Mouse (Mus musculus) urinary bladder, postnatal 25 days (tissue): ENCODE measurements around the gene Bad.

Experiments
- DNase-seq: peaks from one replicate; pipeline ENCODE4 v3.0.0; 2022; ENCODE audit warnings: low spot score

Gene Bad

DNA sequence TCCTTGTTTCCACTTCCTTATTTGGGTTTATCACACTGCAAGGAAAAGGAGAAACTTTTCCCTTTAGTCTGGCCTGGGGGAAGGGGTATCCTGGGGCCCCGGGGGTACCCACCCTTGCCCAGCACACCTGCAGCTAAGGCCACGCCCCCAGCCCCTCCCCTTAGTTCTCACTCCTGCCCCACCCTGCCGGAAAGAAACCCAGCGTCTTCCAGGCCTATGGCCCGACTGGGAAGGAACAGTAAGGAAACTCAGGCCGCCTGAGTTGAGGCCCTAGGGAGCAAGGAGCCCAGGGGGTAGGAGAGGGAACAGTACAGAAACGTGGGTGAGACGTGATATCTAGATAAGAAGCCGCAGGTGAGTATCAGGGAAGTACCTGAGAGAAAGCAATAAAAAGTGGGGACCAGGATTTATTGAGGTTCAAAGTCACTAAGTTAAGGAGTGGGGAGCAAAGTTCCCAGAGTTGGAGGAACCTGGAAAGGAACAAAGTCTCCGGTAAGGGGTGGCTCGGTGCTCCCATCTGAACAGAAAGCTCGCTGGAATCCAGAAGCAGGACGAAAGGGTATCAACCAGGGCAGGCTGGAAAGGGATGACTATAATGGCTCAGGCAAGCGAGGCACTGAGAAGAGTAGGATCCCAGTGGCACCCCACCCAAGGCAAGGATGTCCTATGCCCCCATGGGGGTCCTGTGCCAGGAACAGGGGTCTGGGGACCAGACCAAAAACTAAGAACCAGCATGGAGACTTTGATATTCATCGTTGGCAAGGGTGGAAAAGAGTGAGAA is 27.0 kb downstream of the Bad start:
- peak; percentile 49 for DNase-seq

DNA sequence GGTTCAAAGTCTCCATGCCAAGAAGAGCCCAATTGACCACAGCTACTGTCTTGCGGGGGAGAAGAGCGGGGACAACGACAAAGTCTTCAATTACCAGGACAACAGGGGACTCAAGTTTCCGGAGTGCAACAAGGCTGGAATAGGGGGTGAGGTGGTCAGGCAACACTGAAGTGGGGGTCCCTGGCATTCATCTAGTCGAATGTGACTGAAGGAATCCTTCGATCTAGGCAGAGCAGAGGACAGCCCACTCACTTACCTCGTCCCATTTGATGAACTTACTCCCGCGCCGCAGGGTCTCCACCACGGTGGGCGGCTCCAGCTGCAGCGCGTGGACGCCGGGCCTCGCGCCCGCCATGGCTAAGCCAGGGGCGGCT is 27.6 kb downstream of the Bad start:
- no peak for DNase-seq

DNA sequence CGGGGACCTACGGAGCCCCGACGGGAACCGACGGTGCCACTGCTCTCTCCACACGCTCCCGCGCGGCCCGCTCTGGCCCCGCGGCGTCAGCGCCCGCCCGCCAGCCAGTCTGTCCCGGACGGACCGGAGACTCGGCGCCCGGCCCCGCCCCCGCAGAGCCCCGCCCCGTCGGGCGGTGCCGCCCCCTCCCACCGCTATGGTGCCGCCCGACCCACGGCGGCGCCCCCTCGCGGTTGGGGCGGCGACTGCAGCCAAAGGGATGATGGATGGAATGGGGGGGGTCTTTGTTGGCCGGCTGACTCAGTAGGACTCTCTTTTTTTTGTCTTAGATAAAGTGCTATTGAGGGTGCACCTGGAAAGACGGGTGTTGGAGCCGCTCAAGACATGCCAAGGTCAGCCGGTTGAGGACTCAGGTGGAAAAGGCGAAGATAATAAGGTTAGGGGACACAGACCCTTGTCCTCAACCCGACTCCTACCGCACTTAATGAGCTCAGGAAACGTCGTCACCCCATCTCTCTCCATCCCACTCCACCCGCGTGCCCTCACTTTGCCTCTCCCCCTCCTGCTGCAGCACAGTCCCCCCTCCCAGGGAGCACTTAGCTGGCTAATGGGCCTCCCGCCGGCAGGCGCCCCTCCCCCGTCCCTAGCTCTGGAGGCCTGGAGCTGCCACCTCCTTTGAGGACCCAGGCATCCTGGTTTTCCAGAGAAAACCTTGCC is 28.2 kb downstream of the Bad start:
- DNase-seq = peak; percentile 81

DNA sequence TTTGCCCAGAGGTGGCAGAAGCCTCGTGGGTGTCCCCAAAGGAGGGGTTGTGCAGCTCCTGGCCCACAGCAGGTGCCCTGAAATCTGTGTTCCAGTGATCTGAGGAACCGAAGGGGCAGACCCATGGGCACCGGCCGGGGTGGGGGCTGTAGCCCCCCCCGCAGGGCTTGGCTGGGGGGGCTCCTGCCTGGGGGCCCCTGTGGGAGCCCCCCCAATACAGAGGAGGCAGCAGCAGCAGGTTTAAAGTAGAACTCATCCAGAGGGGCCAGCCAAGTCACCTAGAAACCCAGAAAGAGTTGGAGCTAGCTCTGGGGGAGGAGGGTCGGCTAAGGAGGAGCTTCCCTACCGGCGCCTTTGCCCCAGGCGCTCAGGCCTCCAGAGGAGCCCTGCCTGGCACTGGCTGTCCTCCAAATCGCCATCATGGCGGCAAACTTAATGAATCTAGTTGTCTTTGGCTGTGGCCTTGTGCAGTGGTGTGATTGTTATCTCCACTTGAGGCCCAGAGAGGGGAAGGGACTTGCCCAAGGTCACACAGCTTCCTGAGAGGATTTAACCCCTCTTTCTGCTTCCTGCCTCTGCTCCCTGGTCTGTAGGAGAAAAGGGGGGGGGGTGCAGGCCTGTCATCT is 28.9 kb downstream of the Bad start:
- no peak for DNase-seq

DNA sequence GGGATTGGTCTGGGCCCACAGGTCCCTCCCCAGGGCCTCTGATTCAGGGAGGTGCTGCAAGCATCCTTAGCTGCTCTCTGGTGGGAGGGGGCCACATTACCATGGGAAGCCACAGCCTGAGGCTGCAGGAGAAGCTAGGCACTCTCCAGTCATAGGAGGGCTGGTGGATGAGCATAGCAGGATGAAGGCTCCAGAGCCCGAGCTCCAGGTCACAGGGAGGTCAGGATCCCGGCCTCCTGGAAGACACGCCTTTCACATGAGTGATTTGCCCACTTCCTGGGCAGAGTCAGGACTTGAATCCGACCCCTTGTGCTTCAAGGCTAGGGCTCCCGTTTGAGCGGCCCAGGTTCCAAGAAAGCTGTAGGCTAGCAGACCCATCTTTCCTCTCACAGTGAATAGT is 30.0 kb downstream of the Bad start:
- DNase-seq = no peak

DNA sequence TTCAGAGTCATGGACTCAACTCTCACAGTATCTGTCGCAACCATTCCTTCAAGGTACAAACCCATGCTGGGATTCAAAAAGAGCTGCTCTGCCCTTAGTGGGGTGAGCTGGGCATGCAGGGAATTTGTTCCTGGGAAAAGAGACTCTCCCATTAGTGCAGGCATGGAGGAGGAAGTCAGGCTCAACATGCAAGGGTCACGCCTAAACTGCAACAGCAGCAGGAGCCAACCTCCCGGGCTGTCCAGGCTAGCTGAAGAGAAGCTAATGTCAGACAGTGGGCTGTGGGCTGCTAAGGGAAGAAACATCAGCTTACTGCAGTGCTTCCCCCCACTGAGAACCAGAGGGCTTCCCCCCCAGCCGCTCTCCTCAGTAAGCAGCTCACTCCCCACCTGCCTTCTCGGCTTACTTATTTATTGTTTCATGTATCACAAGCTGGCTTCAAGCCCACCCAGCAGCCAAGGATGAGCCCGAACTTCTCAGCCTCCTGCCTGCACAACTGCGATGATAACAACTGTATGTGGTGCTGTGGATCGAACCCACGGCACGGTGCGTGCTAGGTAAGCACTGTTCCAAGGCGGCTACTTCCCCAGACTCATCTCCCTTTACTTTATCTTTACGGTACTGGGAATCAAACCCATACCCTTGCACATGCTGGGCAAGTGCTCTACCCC is 30.7 kb downstream of the Bad start:
- no peak for DNase-seq

DNA sequence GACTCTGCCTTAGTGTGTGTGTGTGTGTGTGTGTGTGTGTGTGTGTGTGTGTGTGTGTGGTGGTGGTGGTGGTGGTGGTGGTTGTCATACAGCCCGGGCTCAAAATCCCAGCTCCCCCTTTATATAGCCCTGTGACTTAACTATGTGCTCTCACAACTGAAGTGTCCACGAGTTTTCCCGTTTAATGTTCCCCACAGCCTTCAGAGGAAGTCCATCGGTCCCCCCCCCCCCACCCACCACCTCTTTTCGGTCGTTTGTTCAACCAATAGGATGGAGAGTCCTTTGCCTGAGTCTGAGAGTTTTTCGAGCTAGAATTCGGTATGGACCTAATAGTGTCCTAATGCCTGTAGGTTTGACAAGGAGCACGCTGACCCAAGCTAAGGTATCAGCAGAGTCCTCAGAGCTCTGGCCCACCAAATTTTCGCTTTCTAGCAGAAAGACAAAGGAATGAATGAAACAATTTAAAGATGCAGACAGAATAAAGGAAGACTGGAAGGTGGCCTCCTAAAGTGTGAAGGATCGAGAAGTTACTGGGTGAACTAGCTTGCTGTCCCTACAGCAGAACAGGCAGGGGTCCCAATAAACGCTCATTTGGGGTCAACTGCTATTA is 32.0 kb downstream of the Bad start:
- DNase-seq = no peak

DNA sequence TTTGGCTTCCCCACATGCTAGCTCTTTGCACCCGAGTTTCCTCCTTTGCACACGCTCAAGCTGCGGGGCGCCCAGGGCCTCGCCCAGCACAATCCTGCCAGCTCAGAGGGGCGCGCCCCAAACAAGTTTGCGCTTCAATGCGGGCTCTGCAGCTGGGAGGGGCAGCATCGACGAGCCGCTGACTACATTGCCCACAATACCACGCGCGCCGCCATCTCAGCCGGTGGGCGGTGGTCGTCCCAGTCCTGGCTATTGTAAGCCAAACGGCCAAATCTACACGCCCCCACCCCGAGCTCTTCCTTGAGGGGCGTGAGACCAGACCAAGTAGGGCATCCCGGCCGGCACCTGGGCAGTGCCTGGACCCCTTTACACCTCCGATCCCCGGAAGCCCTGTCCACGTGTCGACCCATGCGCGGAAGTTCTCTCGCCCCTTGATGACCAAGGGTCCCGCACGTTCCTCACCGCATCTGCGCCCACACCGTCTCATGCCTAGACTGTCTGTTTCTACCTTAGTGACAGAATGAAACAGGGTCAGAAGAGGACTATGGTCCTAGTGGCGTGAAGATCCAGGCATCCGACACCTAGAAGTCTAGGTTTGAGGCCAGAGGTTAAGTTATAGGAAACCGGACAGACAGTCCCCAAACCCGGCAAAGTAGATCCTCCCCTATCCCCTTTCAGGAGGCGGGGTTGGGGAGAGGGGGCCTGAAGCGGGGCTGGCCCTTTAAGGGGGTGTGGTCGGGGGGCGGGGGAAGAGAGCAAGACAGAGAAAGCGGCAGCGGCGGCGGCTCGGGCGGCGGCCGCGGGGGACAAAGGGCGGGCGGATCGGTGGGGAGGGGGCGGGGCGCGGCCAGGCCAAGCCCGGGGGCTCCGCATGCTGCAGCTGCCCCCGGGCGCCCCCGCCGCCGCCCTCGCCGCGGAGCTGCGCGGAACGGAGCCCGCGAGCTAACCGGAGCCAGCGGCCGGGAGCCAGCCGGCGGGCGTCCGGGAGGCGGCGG is 32.8 kb downstream of the Bad start, which contains the start of gene Ppp1r14b:
Gene Ppp1r14b, plus strand, starts transcription at position 758 of the 995 bp plus-strand sequence.
- DNase-seq = peak; percentile 79

DNA sequence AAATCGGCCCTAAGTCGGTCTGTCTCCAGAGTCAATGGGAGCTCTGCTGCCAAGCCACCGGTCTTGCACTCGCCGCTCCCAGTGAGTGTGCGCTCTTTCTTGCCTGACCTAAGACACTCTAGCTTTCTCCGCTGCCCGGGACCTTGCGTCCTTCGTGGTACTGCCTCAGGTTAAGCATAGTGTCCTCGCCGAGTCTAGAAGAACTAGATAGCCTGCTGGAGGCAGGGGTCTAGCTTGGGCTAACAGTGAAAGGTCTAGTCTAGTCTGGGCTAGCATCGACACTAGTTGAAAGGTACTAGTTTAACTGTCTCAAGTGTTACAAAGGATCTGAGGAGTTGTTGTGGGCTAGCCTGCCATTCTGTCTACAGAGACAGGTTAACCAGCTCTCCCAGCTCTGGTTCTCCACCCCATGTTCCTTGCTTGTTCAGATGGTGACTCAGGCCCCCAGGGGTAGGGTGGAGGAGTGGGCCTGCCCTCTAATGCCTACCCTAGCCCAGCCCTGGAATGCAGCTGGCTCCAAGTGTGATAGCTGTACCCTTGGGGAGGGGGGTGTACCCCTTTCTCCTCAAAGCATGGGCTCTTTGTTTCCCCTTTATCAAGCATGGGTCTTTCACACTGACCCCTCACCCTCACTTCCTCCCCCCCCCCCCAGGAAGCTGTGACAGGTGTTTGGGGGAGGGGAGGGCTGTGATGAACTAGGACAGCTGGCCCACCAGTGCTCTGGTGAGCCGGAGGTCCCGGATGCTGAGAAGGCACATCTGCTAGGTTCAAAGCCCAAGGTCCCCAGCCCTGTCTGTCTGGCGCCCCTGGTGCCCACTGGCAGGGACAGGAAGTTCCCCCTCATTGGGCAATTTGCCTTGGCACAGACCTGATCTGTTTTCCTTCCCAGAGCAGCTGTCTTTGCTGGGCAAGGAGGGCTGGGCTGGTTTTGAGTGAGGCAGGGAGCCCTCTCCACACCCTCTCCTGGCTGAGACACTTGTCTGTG is 34.2 kb downstream of the Bad start, which contains the start of gene Plcb3:
Gene Plcb3, minus strand, starts transcription at position 934 of the 985 bp plus-strand sequence.
- peak; percentile 50 for DNase-seq

DNA sequence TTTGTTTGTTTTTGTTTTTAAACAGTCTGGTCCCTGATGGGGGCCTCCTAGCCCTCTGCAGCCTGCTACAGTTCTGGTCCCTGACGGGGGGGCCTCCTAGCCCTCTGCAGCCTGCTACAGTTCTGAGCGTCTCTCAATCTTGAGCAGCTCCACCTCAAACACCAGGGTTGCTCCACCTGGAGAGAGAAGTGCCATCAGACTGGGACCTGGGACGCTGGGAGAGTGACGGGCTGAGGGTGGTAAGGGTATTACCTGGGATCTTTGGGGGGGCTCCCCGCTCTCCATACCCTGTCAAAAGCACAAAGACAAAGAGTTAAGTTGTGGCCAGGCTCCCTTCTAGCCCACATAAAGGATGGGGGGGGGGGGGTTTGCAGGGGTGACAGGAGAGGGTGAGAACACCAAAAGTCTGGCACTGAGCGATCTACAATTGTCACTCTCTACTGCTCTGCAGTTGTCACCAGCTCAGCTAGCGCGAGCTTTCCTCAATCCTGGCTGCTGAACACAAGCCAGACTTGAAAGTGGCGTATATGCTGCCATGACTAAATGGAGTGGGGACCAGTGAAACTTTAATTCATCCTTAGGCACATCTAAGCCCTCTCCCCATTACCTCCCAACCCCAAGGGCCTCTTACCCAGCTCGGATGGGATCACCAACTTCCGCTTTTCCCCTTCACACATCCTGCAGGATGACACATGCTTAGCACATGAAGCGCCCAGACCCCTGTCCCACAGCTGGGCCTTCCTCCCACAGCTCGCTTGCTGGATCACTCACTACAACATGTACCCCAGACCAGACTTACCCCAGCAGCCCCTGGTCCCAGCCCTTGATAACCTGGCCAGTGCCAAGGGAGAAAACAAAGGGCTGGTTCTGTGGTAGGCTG is 36.3 kb downstream of the Bad start:
- no peak for DNase-seq

DNA sequence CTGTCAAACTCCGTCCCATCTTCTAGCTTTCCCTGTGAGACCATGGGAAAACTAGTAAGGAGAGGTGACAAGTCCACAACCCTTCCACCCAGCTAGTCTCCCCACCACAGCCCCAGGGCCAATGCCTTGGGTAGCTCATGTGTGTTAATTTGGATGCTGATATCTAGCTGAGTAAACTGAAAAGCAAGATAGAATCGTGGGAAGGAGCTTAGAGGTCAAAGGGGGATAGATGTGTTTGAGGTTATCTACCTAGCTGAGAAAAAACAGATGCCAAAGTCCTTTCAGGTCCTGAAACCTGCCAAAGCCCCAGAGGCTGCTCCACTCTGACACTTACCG is 36.9 kb downstream of the Bad start:
- DNase-seq = no peak

DNA sequence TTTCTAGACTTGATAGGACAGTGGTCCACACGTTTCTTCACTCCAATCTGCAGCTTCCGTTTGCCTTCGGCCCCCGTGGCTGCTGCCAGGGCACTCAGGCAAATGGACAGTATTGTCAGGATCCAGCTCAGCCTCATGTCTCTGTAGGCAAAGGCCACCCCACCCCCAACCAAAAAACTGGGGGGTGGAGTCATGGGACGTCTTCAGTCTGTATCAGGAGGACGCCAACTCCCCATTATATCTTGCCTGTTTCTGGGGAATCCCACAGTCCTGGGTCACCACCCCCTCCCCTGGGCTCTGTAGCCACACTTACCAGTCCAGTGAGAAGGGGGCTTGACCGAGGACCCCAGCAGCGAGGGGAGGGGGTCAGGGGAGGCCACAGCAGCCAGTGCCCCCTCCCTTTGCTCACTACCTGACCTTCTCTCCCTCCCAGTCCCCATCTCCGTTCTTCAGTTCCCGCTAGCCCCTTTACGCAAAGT is 37.4 kb downstream of the Bad start:
- no peak for DNase-seq

DNA sequence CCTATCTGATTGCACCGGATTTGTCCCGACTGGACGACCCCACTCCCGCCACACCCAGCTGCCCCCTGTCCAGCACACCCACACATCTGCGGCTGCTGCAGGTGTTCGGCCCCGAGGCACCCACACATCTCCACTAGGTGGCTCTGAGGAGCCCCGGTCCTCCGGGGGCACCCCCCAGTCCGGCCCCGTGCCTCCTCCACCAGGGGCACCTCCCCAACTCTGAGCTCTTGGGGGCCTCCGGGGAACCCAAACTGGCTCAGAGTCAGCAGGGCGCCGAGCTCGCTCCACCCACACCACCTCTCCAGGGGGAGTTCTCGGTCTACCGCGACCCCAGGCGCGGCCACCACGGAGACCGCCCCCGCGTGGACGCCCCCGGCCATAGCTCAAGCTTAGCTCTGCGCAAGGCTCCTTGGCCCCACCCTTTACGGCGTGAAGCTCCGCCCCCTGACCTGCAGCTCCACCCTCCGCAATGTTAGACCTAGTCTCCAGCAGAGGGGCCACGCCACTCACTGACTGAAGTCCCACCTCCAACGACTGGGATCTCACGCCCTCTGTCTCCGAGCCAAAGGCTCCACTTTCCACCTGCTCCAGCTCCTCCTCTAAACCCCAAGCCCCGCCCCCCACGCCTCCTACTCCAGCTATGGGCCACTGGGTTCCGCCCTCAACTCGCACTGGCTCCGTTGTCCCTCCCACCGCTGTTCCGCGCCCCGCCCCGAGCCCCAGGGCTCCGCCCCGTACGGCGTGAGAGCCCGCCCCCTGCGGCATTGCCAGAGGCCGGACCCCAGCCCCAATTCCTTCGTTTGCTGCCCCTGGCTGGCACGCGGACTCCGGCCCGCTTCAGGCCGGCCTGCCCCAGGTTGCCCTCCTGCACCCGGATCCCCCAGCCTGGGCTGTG is 38.1 kb downstream of the Bad start:
- peak; percentile 99 for DNase-seq

DNA sequence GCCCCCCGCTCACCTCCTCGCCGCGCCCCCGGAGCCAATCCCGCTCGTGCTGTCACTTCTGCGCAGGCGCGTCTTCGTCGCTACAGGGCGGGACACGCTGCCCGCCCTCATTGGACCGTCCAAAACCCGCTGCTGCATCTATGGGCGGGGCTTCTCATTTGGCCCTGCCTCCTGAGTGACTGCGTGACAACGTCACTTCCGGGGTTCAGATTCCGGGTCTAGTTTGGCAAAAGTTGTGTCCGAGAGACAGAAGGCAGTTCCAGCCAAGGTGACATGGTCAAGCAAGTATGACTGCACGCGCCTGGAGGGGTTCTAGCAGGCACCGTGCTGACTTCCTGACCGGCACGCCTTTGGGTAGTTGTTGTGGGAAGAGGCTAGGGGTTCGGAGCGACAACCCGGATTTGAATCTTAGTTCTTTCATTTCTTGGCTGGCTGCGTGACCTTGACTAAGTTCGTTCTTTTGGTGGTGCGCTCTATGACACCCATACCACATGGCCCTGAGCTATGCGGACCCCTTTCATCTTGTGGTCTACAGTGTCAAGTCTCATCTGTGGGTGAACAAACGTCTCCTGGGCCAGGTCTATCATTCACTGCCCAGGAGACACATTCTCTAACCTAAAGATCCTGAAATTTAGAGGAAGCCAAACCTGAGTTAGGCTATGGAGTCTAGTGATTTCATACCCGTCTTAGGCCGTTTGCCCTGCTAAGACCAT is 38.9 kb downstream of the Bad start, which contains the start of gene Fkbp2:
Gene Fkbp2, minus strand, starts transcription at position 121 of the 713 bp plus-strand sequence.
- peak; percentile 98 for DNase-seq

DNA sequence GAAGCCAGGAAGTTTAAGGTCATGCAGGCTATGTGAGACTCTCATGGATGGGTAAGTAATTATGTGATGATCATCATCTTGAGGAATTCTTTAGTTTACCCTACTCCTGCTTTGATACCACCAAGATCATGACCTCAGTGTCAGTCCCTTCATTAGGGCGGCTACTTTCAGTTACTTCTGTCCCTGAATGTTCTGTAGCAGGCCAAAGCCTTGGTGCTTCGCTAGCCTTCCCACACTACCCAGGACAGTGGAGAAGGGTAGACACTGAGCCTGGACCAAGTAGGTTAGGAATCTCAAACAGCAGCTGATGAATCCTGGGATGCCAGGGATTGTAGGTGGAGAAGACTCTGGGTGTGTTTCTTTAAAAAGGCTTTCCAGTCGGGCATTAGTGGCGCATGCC is 39.8 kb downstream of the Bad start:
- DNase-seq = no peak

DNA sequence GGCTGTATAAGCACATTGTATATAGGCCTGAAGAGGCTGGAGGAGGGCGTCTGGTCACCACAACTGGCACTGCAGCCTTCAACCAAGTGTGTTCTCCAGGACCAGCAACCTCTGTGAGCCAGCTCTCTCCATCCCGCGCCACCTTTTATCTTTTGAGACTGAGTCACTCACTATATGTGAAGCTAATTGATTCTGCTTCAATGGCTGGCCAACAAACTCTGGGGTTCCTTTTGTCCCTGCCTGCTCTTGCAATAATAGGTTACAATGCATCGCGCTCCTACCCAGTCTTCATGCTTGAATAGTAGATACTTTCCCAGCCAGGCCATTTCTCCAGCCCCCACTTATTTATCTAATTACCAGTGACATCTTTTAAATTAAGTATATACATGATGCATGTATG is 42.0 kb downstream of the Bad start:
- DNase-seq = no peak

DNA sequence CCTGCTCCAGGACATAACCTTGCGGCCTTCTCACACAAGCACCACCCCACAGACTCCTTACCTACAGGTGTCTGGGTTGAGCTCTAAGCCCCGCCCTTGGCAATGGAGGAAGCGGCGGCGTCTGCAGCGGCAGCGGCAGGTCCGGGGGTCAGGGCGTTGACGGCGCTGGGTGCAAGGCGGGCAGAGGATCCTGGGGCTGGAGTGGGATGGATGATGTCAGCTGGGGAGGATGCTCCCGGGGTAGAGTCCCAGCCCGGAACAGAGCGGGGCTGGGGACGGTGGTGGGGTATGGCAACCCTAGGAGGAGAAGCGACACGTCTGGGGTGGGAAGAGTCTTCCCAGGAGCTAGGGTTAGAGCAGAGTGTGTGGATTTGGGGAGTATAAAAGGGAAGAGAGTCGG is 43.6 kb downstream of the Bad start:
- no peak for DNase-seq
